Mouse (Mus musculus): ENCODE measurements around the gene Snx33.

DNA sequence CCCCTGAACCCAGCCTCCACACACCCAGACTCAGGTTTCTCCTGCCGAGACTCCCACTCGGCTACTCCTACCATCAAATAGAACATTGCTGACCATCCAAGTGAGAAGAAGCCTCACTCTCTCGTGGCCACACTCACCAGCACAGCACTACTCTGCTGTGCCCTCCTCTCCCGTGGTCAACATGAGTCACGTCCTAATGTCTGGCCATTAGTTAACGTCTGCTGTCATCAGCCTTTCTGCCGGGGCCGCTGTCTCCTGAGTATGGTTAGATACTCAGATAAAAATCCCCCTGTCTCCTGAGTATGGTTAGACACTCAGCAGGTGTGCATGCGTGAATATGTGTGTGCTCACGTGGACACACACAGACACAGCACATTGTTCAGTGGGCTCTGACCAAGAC lies 57.4 kb downstream of the Snx33 start:
- TF ChIP-seq CTCF (IDR thresholded peaks at IDR 0.05; ENCODE audit: low read depth) (no peak), EP300 (IDR thresholded peaks at IDR 0.05; ENCODE audit: low read depth) (no peak)
